ENCODE assay signal across 4 mouse cellular contexts in genomic region chr17:78163724-78164236, GRCm38 (mm10).
"Had no signal": no experiment of that assay in that cellular context is flagged by ENCODE, and none has a peak within 500 bp of the region (broad histone marks: within the 10 kb centered on the region; RNA-seq: fewer than 3 reads in every experiment).

No protein-coding gene starts in this region.

- H3K4me1 ChIP-seq: kidney, embryonic 15.5 days; limb, embryonic 12.5 days; lung, embryonic 15.5 days had no signal

- H3K27me3 ChIP-seq: kidney, embryonic 15.5 days; limb, embryonic 12.5 days; lung, embryonic 15.5 days had no signal

- H3K9me3 ChIP-seq: kidney, embryonic 15.5 days; limb, embryonic 12.5 days; lung, embryonic 15.5 days had no signal

- H3K4me3 ChIP-seq: kidney, embryonic 15.5 days; limb, embryonic 12.5 days; lung, embryonic 15.5 days had no signal

- H3K36me3 ChIP-seq: kidney, embryonic 15.5 days; limb, embryonic 12.5 days; lung, embryonic 15.5 days had no signal

- H3K9ac ChIP-seq: kidney, embryonic 15.5 days; limb, embryonic 12.5 days; lung, embryonic 15.5 days had no signal

- H3K4me2 ChIP-seq: kidney, embryonic 15.5 days; limb, embryonic 12.5 days; lung, embryonic 15.5 days; midbrain, embryonic 11.5 days had no signal

- H3K27ac ChIP-seq: kidney, embryonic 15.5 days; limb, embryonic 12.5 days; lung, embryonic 15.5 days had no signal
